Mouse (Mus musculus) hindbrain, embryonic 14.5 days (tissue): ENCODE results near the gene Hdac6. TPM values are rescaled to one million over a fixed set of nuclear protein-coding genes. Genes with fewer than 3 reads are reported as not detected.
A peak's percentile ranks its signal among the peaks of the same experiment; 100 is the strongest.

Source experiments
- ATAC-seq: fragments of 200-750 bp; cut with Nextera tagmentation; 2 replicates; pipeline ENCODE4 v1.8.0; 2017; ENCODE audit warnings: moderate number of reproducible peaks, mild to moderate bottlenecking, moderate TSS enrichment, moderate library complexity; ENCODE audit not compliant: low FRiP score
- DNase-seq: peaks from one replicate; pipeline ENCODE4 v3.0.0-alpha.2; 2015; ENCODE audit warnings: low spot score
- H3K27ac ChIP-seq: fragments of 300-500 bp; sonication (generic); 2 replicates; pipeline ENCODE4 v1.5.1; 2014; ENCODE audit warnings: mild to moderate bottlenecking, moderate library complexity
- H3K27me3 ChIP-seq: fragments of 300-500 bp; sonication (generic); 2 replicates; pipeline ENCODE4 v1.6.1; 2014; ENCODE audit warnings: mild to moderate bottlenecking, low read length, mixed read lengths; ENCODE audit not compliant: control insufficient read depth, insufficient read depth
- H3K36me3 ChIP-seq: fragments of 300-500 bp; sonication (generic); replicated peaks from 2 replicates; pipeline ENCODE4 v1.6.1; 2014; ENCODE audit not compliant: control insufficient read depth, insufficient read depth
- H3K4me1 ChIP-seq: fragments of 300-500 bp; sonication (generic); replicated peaks from 2 replicates; pipeline ENCODE4 v1.6.1; 2014; ENCODE audit warnings: antibody characterized with exemption, low read length, mixed read lengths; ENCODE audit not compliant: control insufficient read depth, insufficient read depth
- H3K4me2 ChIP-seq: fragments of 300-500 bp; sonication (generic); replicated peaks from 2 replicates; pipeline ENCODE4 v1.6.1; 2014; ENCODE audit warnings: mild to moderate bottlenecking, moderate library complexity
- H3K4me3 ChIP-seq: fragments of 300-500 bp; sonication (generic); replicated peaks from 2 replicates; pipeline ENCODE4 v1.5.1; 2014; ENCODE audit warnings: mild to moderate bottlenecking, low read length
- H3K9ac ChIP-seq: fragments of 300-500 bp; sonication (generic); 2 replicates; pipeline ENCODE4 v1.6.1; 2014
- H3K9me3 ChIP-seq: fragments of 300-500 bp; sonication (generic); 2 replicates; pipeline ENCODE4 v1.6.1; 2016; ENCODE audit warnings: low read length; ENCODE audit not compliant: control insufficient read depth
- WGBS: fragments of 180-500 bp; shearing (Covaris S2); extraction: QIAGEN DNeasy Blood & Tissue Kit; methylation state at CpG from one replicate; pipeline ENCODE4 v1.1.7; 2014; 5-methylcytosine and 5-hydroxymethylcytosine counted together
- polyA plus RNA-seq: library from polyadenylated mRNA; unstranded; fragments of >200 nt; fragmentation: Nextera tagmentation; extraction: Ambion mirVana; gene quantifications from 2 replicates; pipeline ENCODE4 v1.2.1, GENCODE M21; 2014

Gene Hdac6
- polyA plus RNA-seq = 59.7 and 64.4 TPM in 2 replicates

DNA sequence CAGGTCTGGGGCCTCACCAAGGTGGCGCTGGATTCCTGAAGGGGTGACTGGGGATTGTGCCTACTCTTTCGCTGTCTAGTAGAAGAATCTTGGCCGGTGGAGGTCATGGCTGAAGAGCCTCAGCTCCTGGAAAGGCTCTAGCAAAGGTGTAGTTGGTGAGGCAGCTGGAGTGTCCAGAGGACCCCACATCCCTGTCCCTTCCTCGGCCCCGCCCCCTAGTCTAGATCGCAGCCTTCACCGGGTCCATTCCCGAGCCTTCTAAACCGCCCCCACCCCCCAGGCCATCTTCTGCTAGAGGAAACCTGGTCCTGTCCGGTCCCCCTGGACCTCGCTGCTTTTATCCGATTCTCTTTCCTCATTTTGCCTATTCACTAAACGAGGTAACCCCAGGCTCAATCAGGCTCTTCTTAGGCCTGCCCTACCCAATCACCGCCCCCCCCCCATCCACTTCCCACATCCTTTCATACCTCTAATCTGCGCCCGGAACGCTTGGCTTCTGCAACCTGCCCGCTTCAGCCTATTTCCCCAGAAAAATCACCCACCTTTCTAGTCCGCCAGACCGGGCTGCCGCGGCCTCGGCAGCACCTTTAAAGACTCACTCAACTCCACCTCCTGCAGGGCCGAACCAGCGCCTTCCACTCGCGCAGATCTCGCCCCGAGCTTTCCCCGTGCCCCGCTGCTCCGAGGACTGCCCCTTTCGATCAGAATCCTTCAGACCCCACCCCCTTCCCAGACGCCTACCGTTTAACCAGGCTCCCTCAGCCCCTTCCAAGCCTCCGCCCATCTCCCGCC is at the start of gene Hdac6:
Gene Hdac6 (minus strand): TSS at position 782 of the 792 bp plus-strand sequence.
- peak within 1 kb of the TSS; percentile 79 for H3K27ac ChIP-seq

DNA sequence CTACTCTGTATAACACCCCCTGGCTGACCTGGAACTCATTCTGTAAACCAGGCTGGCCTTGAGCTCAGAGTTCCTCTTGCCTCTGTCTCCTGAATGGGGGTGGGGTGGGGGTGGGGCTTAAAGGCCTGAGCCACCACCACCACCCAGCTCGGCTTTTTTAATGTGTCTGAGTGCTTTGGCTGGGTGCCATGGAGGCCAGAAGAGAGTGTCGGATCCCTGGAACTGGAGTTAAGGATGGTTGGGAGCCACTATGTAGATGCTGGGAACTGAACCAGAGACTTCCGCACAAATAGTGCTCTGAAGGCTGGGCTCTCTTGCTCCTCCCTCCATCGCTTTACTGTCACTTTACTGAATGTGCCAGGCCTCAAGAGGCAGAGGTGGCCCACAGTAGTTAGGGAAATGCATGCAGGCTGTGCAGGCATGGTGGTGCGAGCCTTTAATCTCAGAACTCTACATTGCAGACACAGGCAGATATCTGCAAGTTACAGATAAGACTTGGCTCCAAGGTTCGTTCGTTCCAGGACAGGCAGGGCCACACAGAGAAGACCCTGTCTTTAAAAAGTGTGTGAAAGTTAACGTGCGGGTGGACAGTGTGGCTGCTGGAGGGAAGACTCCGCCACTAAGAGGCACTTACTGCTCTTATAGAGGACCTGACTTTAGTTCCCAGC is 45.5 kb upstream of the Hdac6 start:
- Histone ChIP-seq H3K4me1 (no peaks in the 10 kb centered on the region), H3K9me3 (no peaks in the 10 kb centered on the region), H3K4me3 (no peak overlapping the region), H3K27me3 (no peaks in the 10 kb centered on the region), H3K27ac (no peak overlapping the region), H3K4me2 (no peak overlapping the region), H3K36me3 (no peaks in the 10 kb centered on the region), H3K9ac (no peak overlapping the region)
- DNase-seq = no peak
- ATAC-seq = no peak
- WGBS = 76% methylated on average over 10 of the region's 10 CpGs

More for the DNA sequence above, at the start of gene Hdac6:
- no peaks in the 10 kb centered on the region for H3K27me3 ChIP-seq
- WGBS = 21% methylated on average over 37 of the region's 37 CpGs
- peak within 1 kb of the TSS; percentile 62 for H3K4me2 ChIP-seq
- peak; percentile 54 for ATAC-seq
- peaks cover 6% of the 10 kb centered on the region for H3K36me3 ChIP-seq
- peak within 1 kb of the TSS; percentile 55 for H3K9ac ChIP-seq
- no peak for DNase-seq
- H3K4me1 ChIP-seq = no peaks in the 10 kb centered on the region; the same call in 1 of the 2 replicates
- H3K9me3 ChIP-seq = no peaks in the 10 kb centered on the region
- H3K4me3 ChIP-seq = peak within 1 kb of the TSS; percentile 45

DNA sequence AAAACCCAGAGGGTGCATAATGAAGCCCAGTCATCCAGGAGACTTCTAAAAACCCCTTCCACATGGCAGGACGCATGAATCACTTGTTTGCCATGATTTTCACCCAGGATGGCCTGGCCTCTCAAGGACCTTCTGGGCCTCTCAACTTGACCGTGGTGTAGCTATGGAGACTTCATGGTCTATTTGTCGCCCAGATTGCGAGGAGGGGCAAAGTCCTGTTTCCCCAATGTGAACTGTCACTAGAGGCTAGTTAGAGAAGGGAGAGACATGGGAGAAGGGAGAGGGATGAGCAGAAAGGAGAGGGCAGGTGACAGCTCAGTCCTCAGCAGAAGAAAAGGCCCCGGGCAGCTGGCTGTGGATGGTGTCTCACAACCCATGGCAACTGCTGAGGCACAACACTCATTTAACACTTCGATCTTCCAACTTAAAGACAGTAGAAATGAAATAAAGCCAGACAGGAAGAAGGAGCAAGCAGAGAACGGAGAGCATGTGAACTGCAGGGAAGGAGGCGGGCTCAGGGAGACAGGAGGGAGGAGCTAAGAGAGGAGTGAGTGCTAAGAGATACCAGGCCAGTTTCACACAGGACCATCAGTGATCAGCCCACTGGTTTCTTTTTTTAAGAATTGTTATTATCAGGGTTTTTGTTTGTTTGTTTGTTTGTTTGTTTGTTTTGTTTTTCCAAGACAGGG is 44.8 kb upstream of the Hdac6 start:
- Histone ChIP-seq H3K36me3 (no peaks in the 10 kb centered on the region), H3K4me2 (no peak overlapping the region), H3K4me3 (no peak overlapping the region), H3K27ac (no peak overlapping the region), H3K27me3 (no peaks in the 10 kb centered on the region), H3K9me3 (no peaks in the 10 kb centered on the region), H3K4me1 (no peaks in the 10 kb centered on the region), H3K9ac (no peak overlapping the region)
- DNase-seq (no peak), ATAC-seq (no peak)
- WGBS = 61% methylated on average over 8 of the region's 8 CpGs

DNA sequence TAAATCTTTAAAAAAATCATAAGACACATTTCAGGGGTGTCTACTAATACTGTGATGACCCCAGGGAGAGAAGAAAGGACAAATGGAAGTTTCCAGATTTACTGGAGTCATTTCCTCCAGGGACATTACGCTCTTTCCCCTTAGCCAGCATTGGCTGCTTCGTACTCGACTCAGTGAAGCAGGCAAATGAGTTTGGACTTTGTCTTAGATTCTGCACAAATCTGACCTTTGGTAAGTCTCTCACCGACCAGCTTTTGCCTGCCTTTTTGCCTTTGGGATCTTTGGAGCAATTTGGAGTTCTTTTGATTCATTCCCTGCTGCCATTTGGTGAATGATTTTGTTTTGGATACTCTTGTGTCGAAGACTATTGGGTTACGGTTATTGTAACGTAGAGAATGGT is 33.7 kb upstream of the Hdac6 start:
- DNase-seq = no peak
- Histone ChIP-seq H3K4me3 (no peak overlapping the region), H3K36me3 (no peaks in the 10 kb centered on the region), H3K9ac (no peak overlapping the region), H3K27ac (no peak overlapping the region), H3K4me1 (no peaks in the 10 kb centered on the region), H3K9me3 (no peaks in the 10 kb centered on the region), H3K27me3 (no peaks in the 10 kb centered on the region), H3K4me2 (no peak overlapping the region)
- WGBS = 93% methylated on average over 7 of the region's 7 CpGs
- ATAC-seq = no peak

DNA sequence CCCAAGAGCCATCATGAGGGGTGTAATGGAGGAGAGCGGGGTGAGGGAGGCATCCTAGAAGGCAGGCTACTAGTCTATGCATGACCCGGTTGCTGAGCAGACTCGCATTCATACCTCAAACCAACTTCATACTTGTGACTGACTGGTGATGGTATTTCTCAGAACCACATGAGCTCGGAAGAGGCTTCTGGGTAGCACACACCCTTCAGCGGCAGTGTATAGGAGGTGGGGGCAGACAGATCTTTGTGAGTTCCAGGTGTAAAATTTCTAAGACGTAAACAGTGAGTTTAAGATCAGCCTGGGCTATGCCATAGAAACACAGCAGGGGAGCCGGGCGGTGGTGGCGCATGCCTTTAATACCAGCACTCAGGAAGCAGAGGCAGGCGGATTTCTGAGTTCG is 30.2 kb upstream of the Hdac6 start, which contains the start of gene Gata1:
Gene Gata1 (minus strand): TSS at position 180 of the 400 bp plus-strand sequence.
- Histone ChIP-seq H3K27ac (no peak within 1 kb of the TSS), H3K27me3 (no peaks in the 10 kb centered on the region), H3K4me2 (no peak within 1 kb of the TSS), H3K36me3 (no peaks in the 10 kb centered on the region), H3K9ac (no peak within 1 kb of the TSS), H3K4me1 (no peaks in the 10 kb centered on the region), H3K9me3 (no peaks in the 10 kb centered on the region), H3K4me3 (no peak within 1 kb of the TSS)
- ATAC-seq (no peak), DNase-seq (no peak)
- WGBS = 92% methylated on average over 11 of the region's 11 CpGs

DNA sequence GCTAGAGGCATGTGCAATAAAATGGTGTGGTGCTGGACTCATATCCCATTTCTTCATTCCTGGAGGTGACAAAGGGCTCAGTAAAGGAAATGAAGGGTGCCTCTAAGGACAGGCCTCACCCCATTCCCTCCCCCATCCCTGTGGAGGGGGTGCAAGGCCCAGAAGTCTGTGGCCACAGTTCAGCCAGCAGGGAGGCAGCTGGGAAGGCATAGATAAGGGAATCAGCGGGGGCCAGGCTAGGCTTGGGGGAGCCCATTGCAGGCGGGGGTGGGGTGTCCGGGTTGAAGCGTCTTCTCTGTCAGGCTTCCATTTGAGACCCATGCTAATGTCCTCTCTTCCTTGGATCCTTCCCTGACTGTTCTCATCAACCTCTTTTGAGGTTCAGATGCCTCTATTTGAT is 23.6 kb upstream of the Hdac6 start:
- Histone ChIP-seq H3K9me3 (no peaks in the 10 kb centered on the region), H3K27me3 (no peaks in the 10 kb centered on the region), H3K27ac (no peak overlapping the region), H3K4me1 (no peaks in the 10 kb centered on the region), H3K4me3 (no peak overlapping the region), H3K36me3 (no peaks in the 10 kb centered on the region), H3K9ac (no peak overlapping the region), H3K4me2 (no peak overlapping the region)
- DNase-seq (no peak), ATAC-seq (no peak)
- 67% methylated on average over 4 of the region's 4 CpGs for WGBS

DNA sequence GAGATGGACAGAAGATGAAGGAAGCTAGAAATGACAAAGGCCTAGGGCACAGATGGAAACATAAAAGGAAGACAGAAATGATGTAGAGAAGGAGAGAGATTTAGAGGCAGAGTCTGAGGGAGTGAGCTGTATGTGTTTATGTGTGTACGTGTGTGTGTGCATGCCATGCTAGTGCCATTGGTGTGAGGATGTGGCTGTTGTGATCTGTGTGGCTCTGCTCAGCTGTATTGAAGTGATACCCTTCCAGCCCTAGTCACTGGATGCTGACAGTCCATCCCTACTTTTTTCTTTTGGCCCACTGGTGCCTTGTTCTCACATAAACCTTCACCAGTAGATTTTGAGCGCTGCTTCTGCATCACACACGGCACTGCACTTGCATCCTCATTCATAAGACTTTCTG is 21.2 kb upstream of the Hdac6 start:
- Histone ChIP-seq H3K9ac (no peak overlapping the region), H3K36me3 (no peaks in the 10 kb centered on the region), H3K4me1 (no peaks in the 10 kb centered on the region), H3K27ac (no peak overlapping the region), H3K9me3 (no peaks in the 10 kb centered on the region), H3K4me3 (no peak overlapping the region), H3K27me3 (no peaks in the 10 kb centered on the region), H3K4me2 (no peak overlapping the region)
- WGBS = 91% methylated on average over 3 of the region's 3 CpGs
- DNase-seq = no peak
- no peak for ATAC-seq

DNA sequence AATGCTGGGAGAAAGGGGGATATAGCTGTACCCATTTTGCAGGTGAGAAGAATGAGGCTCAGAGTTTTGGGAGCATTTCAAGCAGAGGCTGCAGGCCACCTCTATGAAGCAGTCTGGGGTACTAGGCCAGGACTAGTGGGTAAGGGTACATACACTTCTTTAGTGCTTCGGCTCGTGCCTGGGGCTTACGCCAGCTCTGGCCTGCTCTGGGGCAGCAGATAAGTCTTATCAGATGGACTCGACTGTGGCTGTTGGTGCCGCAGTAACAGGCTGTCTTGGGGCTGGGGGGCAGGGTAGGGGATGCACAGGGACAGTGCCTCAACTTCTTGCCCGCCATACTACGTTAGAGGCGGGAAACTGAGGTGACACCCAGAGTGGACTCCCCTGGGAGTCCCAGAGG is 20.5 kb upstream of the Hdac6 start:
- Histone ChIP-seq H3K9ac (no peak overlapping the region), H3K27ac (no peak overlapping the region), H3K36me3 (no peaks in the 10 kb centered on the region), H3K27me3 (no peaks in the 10 kb centered on the region), H3K9me3 (no peaks in the 10 kb centered on the region), H3K4me1 (no peaks in the 10 kb centered on the region), H3K4me2 (no peak overlapping the region), H3K4me3 (no peak overlapping the region)
- DNase-seq = no peak
- no peak for ATAC-seq
- WGBS = 90% methylated on average over 8 of the region's 8 CpGs

DNA sequence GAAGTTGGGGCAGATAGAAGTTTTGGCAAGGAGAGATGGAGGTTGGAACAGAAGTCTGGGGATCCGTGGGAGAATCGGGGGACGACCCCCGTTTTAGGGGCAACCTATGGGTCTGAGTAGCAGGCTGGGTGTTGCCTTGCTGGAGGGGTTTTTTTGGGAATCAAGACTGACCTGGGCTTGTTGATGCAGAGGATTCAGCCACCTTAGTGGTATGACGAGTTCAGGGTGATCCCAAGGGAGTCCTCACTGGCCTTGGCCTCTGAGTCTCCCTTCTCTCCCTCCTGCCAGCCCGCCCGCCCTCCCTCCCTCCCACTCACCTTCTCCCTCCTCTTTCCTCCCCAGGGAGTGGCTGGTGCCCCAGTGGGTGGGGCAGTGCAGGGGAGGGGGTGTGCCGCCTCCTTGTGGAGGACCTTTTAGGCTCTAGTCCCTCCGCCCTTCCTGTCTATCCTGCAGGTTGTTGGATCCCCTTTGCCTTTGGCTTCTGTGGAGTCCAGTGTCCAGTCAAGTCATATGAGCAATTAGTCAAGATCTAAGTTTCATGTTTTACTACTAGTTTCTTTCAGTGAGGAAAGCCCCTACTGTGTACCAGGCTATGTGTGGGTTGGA is 20.0 kb upstream of the Hdac6 start:
- ATAC-seq (no peak), DNase-seq (no peak)
- 84% methylated on average over 7 of the region's 9 CpGs for WGBS
- no peaks in the 10 kb centered on the region for H3K4me1 ChIP-seq
- no peaks in the 10 kb centered on the region for H3K36me3 ChIP-seq
- no peaks in the 10 kb centered on the region for H3K27me3 ChIP-seq
- H3K9me3 ChIP-seq = no peaks in the 10 kb centered on the region
- H3K4me3 ChIP-seq = no peak overlapping the region
- H3K9ac ChIP-seq = no peak overlapping the region
- no peak overlapping the region for H3K27ac ChIP-seq
- no peak overlapping the region for H3K4me2 ChIP-seq
